Mouse (Mus musculus) embryo, embryonic 10 days (tissue): ENCODE results near the gene Trim62.

ENCODE experiments used
- DNase-seq: peaks from one replicate; pipeline ENCODE4 v3.0.0-alpha.2; 2015; ENCODE audit warnings: low spot score

Trim62 gene

GRCm38 (mm10) chr4:128883379-128883781, at the start of gene Trim62:
Gene Trim62 (plus strand): TSS chr4:128883580.
- DNase-seq, result peak; percentile 74

GRCm38 (mm10) chr4:128838202-128838601, 45.2 kb upstream of the Trim62 start:
- no peak for DNase-seq

- DNase-seq, result peak; percentile 79
Measured at GRCm38 (mm10) chr4:128839811-128840738, 43.3 kb upstream of the Trim62 start.

- peak; percentile 43 for DNase-seq
Measured at GRCm38 (mm10) chr4:128841259-128841658, 42.1 kb upstream of the Trim62 start.

DNA sequence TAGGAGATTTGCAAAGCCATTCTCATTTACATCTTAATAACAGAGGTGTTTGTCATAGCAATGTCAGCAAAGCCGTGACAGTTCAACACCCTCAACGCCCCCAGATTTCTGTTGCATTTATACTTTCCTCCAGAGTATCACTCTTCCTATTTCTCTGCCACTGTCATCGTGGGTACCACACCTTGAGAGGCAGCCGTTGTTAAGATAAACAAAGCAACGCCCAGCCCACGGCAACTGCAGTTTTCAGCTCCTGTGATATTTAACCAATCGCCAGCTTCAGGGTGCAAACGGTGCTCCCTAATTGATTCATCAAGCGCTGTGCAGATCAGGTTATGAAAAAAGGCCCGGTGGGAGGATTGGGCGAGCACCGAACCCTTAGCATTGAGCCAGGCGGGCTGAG, 38.8 kb upstream of the Trim62 start:
- DNase-seq, result no peak

GRCm38 (mm10) chr4:128845367-128845973, 37.9 kb upstream of the Trim62 start:
- no peak for DNase-seq

DNA sequence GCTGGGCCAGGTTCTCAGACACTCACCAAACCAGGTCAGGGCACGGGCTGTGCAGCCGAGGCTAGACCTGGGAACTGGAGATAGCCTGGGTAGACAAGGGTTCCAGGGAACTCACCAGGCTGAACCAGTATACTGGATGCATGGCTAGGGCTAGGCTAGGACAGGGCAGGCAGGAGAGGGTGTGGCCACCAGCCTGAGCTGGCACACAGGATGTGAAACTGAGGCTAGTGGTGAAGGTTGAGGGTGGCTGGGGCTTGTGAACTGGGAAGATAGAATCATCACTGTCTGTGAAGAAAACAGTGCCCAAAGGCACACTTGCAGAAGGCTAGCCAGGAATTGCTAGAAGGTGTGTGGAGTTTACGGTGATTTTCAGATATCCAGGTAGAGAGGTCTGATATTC, 34.4 kb upstream of the Trim62 start:
- no peak for DNase-seq

- DNase-seq, result no peak
Measured at GRCm38 (mm10) chr4:128849686-128850085, 33.7 kb upstream of the Trim62 start.

DNA sequence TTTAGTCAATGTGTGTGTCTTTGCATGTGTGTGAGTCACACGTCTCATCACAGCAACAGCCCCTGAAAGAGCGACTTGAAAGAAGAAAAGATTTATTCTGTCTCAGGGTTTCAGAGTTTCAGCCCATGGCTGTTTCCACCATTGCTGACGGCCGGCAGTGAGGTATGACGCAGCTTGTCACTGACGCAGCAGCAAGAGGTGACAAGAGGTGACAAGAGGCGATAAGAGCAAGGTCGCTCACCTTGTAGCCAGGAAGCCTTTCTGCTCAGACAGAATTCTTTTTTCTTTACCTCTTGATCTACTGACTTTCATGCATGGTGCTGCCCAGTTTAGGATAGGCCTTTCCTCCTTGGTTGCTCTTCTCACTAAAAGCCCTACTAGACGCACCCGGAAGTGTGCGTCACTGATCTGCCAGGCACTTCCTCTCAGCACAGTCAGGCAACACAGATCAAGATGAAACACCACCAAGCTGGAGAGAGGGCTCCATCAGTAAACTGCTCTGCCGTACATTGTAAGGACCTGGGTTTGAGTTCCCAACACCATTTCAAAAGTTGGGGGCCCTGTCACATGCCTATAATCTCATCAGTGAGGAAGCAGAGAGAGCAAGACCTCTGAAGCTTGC, 31.0 kb upstream of the Trim62 start:
- no peak for DNase-seq

- DNase-seq, result no peak
Measured at GRCm38 (mm10) chr4:128853117-128853516, 30.3 kb upstream of the Trim62 start.

DNA sequence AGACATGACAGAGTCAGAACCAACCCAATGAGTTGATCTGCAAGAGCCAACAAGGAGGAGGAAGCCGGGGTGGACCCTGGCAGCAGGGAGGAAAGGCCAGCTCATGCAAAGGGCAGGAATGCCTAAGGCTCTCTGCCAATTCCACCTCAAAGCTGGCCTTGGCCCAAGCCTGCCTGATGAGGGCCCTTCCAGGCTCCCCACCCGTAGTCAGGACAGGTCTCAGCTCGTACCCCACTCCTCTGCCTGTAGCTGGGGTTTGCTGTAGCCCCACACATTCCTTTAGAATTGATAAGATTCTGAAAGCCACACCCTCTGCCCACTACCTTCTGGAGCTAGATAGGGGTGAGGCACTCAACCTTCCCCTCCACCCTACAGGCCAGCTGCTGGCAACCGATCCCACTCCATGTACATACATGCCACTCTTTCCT, 27.8 kb upstream of the Trim62 start:
- no peak for DNase-seq

DNA sequence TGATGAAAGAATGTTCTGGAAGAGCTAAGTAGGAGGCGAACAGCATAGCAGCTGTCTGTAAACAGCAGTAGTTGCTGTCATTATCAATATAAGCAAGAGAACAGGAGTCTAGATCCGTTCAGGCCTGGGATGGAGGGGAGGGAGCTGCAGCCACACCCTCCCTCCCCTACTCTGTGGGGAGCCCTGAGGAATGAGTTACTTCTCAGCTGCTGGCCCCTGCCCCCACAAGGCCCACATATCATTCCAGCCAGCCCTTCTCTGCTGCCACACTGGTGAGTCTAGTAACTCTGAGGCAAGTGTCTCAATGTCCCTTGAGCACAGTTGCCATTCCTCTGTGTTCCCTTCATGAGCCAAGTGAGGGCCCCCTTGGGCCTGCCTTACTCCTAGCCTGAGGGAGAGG, 26.2 kb upstream of the Trim62 start:
- DNase-seq, result no peak

- DNase-seq, result peak; percentile 82
Measured at GRCm38 (mm10) chr4:128858226-128858625, 25.2 kb upstream of the Trim62 start.

DNA sequence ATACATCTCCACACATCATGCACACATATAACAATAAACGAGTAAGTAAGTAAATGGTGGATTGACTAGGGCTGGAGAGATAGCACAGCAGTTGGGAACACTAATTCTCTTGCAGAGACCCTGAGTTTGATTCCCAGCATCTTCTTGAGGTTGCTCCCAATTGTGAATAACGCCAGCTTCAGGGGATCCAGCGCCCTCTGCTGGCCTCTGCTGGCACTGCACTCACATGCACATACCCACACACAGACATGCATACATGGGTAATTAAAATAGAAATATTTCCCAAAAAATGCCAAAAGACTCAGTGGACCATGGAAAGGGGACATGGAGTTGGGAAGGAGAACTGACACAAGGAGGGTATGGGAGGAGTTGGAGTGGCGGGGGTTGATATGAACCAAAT, 24.5 kb upstream of the Trim62 start:
- DNase-seq, result no peak

DNA sequence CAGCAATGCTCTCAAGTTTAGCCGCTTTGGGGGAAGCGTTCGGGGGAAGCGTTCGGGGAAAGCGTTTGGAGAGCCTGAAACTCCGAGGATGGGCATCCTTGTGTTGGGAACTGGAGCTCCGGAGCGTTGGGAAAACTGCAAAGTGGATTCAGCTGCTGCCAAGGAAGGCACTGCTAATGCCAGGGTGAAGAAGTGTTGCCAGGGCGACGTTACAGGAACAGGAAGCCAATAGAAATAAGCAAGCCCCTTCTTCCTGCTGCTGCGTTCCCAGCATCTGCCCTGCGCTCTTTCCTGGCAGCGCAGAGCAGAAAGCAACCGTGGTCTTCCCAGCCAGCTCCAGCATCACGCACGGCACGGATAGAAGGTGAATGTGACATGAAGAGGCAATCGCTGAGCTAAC, 10.4 kb upstream of the Trim62 start:
- DNase-seq, result no peak

- DNase-seq, result no peak
Measured at GRCm38 (mm10) chr4:128874062-128874461, 9.3 kb upstream of the Trim62 start.

DNA sequence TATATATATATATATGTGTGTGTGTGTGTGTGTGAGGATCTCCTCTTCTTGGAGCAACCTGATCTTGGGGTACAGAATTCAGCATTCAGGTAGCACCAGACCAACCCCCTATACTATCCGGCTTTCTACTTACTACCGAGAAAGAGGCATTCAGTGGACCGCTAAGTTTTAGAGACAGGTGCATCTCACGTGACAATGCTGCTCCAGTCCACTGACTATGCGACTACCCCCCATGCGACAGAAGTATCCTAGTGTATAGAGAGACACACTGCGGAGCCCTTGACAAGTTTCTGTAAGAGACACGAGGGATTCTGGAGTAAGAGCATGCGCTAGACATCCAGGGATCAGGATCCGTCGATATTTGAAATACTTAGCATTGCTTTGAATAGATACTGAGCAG, 7.9 kb upstream of the Trim62 start:
- no peak for DNase-seq

DNA sequence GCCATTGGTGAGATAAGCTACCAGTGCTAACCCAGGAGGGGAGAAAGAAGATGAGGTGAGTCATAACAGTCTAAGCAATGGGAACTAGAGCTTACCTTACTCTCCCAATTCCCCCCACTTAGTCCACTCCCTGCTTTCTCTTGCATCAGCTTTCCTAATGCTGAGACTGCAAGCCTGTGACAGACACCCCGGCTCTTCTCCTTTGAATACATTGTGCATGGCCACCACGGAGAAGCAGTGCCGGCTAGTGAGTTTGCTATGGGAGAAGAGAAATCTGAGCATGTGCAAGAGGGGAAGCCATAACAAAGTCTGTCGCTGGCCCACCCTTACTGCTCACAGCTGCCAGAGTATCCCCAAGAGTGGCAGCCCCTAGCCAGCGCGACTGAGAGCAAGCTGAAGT, 5.9 kb upstream of the Trim62 start:
- DNase-seq, result no peak

GRCm38 (mm10) chr4:128878901-128879491, 4.4 kb upstream of the Trim62 start:
- DNase-seq, result peak; percentile 65

DNA sequence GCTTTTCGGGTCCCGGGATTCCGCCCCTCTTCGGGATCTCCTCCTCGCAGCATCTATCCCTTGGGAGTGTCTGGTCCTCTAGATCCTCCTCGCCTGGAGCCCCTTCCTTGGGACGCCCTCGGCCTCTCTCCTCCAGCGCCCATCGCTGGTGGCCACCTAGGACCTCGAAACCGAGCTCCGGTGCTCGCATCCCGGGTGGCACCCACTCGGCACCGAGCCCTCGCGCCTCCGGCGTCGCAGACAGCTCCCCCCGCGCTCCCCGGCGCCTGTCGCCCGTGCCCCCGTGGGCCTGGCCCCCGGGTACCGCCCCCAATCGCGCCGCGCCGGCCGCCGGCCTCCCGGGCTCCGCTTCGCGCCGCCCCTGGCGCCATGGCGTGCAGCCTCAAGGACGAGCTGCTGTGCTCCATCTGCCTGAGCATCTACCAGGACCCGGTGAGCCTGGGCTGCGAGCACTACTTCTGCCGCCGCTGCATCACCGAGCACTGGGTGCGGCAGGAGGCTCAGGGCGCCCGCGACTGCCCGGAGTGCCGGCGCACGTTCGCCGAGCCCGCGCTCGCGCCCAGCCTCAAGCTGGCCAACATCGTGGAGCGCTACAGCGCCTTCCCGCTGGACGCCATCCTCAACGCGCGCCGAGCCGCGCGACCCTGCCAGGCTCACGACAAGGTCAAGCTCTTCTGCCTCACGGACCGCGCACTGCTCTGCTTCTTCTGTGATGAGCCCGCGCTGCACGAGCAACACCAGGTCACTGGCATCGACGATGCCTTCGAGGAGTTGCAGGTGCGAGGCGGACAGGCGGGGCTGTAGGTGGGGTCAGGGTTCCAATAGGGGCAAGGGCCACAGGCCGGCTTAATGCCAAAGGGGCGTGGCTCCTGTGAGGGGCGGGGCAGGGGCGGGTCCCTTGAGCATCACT, 676 bp downstream of the Trim62 start:
- DNase-seq, result peak; percentile 70

DNA sequence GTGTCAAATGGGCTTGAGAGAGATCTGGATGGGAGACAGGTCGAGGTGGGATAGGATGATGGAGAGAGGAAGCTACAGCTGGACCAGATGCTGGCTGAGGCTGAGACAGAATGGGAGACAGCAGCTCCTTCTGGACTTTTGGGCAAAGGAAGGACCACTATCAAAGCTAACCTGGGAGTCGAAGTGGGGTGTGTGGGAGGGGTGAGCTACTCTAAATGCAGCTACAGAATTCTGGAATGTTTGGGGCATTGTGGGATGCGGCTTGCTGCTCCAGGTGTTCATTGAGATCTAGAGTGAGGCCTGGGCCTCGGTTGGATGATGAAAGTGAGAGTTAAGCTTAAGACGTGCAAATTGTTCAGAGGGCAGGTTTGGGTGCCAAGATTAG, 1.3 kb downstream of the Trim62 start:
- no peak for DNase-seq

DNA sequence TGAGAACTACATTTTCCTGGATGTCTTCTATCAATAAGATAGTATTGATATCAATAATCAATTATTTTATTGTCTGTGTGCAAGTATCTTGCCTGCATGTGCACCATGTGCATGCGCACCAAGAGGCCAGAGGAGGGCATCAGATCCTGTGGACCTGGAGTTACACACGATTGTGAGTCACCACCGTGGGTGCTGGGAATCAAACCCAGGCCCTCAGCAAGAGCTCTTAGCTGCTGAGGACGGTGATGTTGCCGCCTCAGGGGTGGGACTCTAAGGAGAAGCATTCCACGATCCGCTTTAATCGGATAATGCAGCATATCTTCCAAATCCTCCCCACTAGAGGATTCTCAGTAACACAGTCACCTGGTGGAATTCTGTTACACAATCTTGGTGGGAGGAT, 2.2 kb downstream of the Trim62 start:
- DNase-seq, result no peak
